Mouse (Mus musculus) heart, embryonic 10.5 days (tissue): ENCODE results near the gene Ube2e3. TPM values are rescaled to one million over a fixed set of nuclear protein-coding genes. Genes with fewer than 3 reads are reported as not detected.

Experiments
- DNase-seq: peaks from one replicate; pipeline ENCODE4 v3.0.0-alpha.2; 2017; ENCODE audit warnings: low spot score
- H3K27ac ChIP-seq: fragments of 300-500 bp; sonication (generic); 2 replicates; pipeline ENCODE4 v1.5.1; 2016; ENCODE audit warnings: mild to moderate bottlenecking
- H3K27me3 ChIP-seq: fragments of 300-500 bp; sonication (generic); 2 replicates; pipeline ENCODE4 v1.6.1; 2016; ENCODE audit warnings: mild to moderate bottlenecking; ENCODE audit not compliant: poor library complexity, insufficient read depth, severe bottlenecking
- H3K36me3 ChIP-seq: fragments of 300-500 bp; sonication (generic); 2 replicates; pipeline ENCODE4 v1.6.1; 2016; ENCODE audit warnings: mild to moderate bottlenecking, moderate library complexity
- H3K4me1 ChIP-seq: fragments of 300-500 bp; sonication (generic); 2 replicates; pipeline ENCODE4 v1.6.1; 2016; ENCODE audit warnings: mild to moderate bottlenecking
- H3K4me3 ChIP-seq: fragments of 300-500 bp; sonication (generic); 2 replicates; pipeline ENCODE4 v1.5.1; 2016; ENCODE audit warnings: mild to moderate bottlenecking, moderate library complexity
- H3K9me3 ChIP-seq: fragments of 300-500 bp; sonication (generic); 2 replicates; pipeline ENCODE4 v1.6.1; 2016; ENCODE audit warnings: mild to moderate bottlenecking, moderate library complexity
- WGBS: fragments of 180-500 bp; shearing (Covaris S2); methylation state at CpG from one replicate; pipeline ENCODE4 v1.1.7; 2016; 5-methylcytosine and 5-hydroxymethylcytosine counted together
- polyA plus RNA-seq: library from polyadenylated mRNA; unstranded; fragments of >200 nt; fragmentation: Nextera tagmentation; extraction: Ambion mirVana; gene quantifications from 2 replicates; pipeline ENCODE4 v1.2.1, GENCODE M21; 2016

The Ube2e3 gene
- polyA plus RNA-seq, 1 experiment from 2014 or later, result 131 TPM

- 70% methylated on average over 6 of the region's 6 CpGs for WGBS
- Histone ChIP-seq H3K4me3 (no peak overlapping the region), H3K27ac (no peak overlapping the region), H3K9me3 (no peaks in the 10 kb centered on the region), H3K27me3 (no peaks in the 10 kb centered on the region), H3K4me1 (no peaks in the 10 kb centered on the region), H3K36me3 (no peaks in the 10 kb centered on the region)
- DNase-seq, result no peak
Observed at GRCm38 (mm10) chr2:78970088-78970487, 102.2 kb downstream of the Ube2e3 start.
